Mouse (Mus musculus) forebrain, embryonic 16.5 days (tissue): Measurements from ENCODE around the gene Map3k5. TPM values are rescaled to one million over a fixed set of nuclear protein-coding genes. Genes with fewer than 3 reads are reported as not detected.

Source experiments
- ATAC-seq: fragments of 200-750 bp; cut with Nextera tagmentation; 2 replicates; pipeline ENCODE4 v1.8.0; 2017; ENCODE audit warnings: mild to moderate bottlenecking, moderate library complexity
- H3K27ac ChIP-seq: fragments of 300-500 bp; sonication (generic); 2 replicates; pipeline ENCODE4 v1.5.1; 2014; ENCODE audit warnings: low read length, control low read depth
- H3K27me3 ChIP-seq: fragments of 300-500 bp; sonication (generic); replicated peaks from 2 replicates; pipeline ENCODE4 v1.6.1; 2014; ENCODE audit warnings: low read length; ENCODE audit not compliant: control insufficient read depth, insufficient read depth
- H3K36me3 ChIP-seq: fragments of 300-500 bp; sonication (generic); 2 replicates; pipeline ENCODE4 v1.6.1; 2014; ENCODE audit not compliant: control insufficient read depth, insufficient read depth
- H3K4me1 ChIP-seq: fragments of 300-500 bp; sonication (generic); replicated peaks from 2 replicates; pipeline ENCODE4 v1.6.1; 2014; ENCODE audit warnings: low read length; ENCODE audit not compliant: control insufficient read depth, insufficient read depth
- H3K4me2 ChIP-seq: fragments of 300-500 bp; sonication (generic); 2 replicates; pipeline ENCODE4 v1.6.1; 2014; ENCODE audit warnings: mild to moderate bottlenecking, low read length, control low read depth
- H3K4me3 ChIP-seq: fragments of 300-500 bp; sonication (generic); replicated peaks from 2 replicates; pipeline ENCODE4 v1.5.1; 2014; ENCODE audit warnings: mild to moderate bottlenecking, low read length, control low read depth
- H3K9ac ChIP-seq: fragments of 300-500 bp; sonication (generic); replicated peaks from 2 replicates; pipeline ENCODE4 v1.6.1; 2014; ENCODE audit warnings: low read depth, low read length, control low read depth
- H3K9me3 ChIP-seq: fragments of 300-500 bp; sonication (generic); 2 replicates; pipeline ENCODE4 v1.6.1; 2016; ENCODE audit warnings: low read length; ENCODE audit not compliant: control insufficient read depth
- WGBS: fragments of 180-500 bp; shearing (Covaris S2); extraction: QIAGEN DNeasy Blood & Tissue Kit; methylation state at CpG from one replicate; pipeline ENCODE4 v1.1.7; 2014; 5-methylcytosine and 5-hydroxymethylcytosine counted together
- polyA plus RNA-seq: library from polyadenylated mRNA; unstranded; fragments of >200 nt; fragmentation: Nextera tagmentation; extraction: Ambion mirVana; gene quantifications from 2 replicates; pipeline ENCODE4 v1.2.1, GENCODE M21; 2015

Map3k5 gene
- 0.80 and 0.84 TPM in 2 replicates for polyA plus RNA-seq

DNA sequence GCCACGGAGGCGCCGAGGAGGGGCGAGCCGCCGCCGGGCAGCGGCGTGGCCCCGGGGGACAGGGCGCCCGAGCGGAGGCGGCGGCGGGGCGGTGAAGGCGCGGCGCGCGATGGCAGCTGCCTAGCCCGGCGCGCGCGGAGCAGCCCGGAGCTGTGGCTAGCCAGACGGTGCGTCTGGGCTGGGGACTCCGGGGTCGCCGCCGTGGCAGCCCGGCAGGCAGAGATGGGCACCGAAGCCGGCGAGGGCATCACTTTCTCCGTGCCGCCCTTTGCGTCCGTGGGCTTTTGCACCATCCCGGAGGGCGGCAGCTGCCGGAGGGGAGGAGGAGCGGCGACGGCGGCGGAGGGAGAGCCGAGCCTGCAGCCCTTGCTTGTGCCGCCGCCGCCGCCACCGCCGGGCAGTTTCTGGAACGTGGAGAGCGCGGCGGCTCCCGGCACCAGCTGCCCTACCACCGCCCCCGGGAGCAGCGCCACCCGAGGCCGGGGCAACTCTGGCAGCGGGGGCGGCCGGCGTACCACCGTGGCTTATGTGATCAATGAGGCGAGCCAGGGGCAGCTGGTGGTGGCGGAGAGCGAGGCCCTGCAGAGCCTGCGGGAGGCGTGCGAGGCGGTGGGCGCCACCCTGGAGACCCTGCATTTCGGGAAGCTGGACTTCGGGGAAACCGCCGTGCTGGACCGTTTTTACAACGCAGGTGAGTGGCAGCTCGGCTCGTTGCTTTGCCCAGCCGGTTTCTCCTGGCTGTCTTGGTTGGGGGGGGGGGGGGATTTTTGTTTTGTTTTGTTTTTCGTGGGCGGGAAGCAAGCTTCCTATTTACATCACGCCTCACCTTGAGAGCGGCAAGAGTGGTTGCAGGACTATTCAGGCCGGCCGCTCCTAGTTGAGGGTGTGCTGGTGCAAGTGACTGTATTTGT is at the start of gene Map3k5:
TSS of gene Map3k5 (plus strand) at position 89 of the 911 bp plus-strand sequence.
- WGBS, result under 1% methylated on average over 86 of the region's 95 CpGs
- peaks cover 13% of the 10 kb centered on the region for H3K4me1 ChIP-seq
- peak within 1 kb of the TSS; percentile 68 for H3K4me3 ChIP-seq
- ATAC-seq, result peak; percentile 84
- peak within 1 kb of the TSS; percentile 72 for H3K9ac ChIP-seq
- no peaks in the 10 kb centered on the region for H3K9me3 ChIP-seq
- H3K4me2 ChIP-seq, result peak within 1 kb of the TSS; percentile 96
- no peak within 1 kb of the TSS for H3K27ac ChIP-seq
- peaks cover 8% of the 10 kb centered on the region; the same call in 1 of the 2 replicates for H3K27me3 ChIP-seq
- no peaks in the 10 kb centered on the region for H3K36me3 ChIP-seq

GRCm38 (mm10) chr10:19886249-19886648 is 48.0 kb upstream of the Map3k5 start:
- H3K36me3 ChIP-seq, result no peaks in the 10 kb centered on the region

GRCm38 (mm10) chr10:19889908-19890307 is 44.4 kb upstream of the Map3k5 start:
- Histone ChIP-seq H3K9me3 (no peaks in the 10 kb centered on the region), H3K4me1 (no peaks in the 10 kb centered on the region), H3K4me3 (no peak overlapping the region), H3K36me3 (no peaks in the 10 kb centered on the region), H3K27ac (no peak overlapping the region), H3K4me2 (no peak overlapping the region), H3K9ac (no peak overlapping the region), H3K27me3 (no peaks in the 10 kb centered on the region)
- 77% methylated on average over 3 of the region's 3 CpGs for WGBS
- ATAC-seq, result no peak

More at GRCm38 (mm10) chr10:19886249-19886648, 48.0 kb upstream of the Map3k5 start:
- ATAC-seq, result no peak
- Histone ChIP-seq H3K4me3 (no peak overlapping the region), H3K4me2 (no peak overlapping the region), H3K27ac (no peak overlapping the region), H3K9ac (no peak overlapping the region), H3K27me3 (no peaks in the 10 kb centered on the region), H3K9me3 (no peaks in the 10 kb centered on the region), H3K4me1 (no peaks in the 10 kb centered on the region)
- WGBS, result 93% methylated on average over 3 of the region's 3 CpGs

DNA sequence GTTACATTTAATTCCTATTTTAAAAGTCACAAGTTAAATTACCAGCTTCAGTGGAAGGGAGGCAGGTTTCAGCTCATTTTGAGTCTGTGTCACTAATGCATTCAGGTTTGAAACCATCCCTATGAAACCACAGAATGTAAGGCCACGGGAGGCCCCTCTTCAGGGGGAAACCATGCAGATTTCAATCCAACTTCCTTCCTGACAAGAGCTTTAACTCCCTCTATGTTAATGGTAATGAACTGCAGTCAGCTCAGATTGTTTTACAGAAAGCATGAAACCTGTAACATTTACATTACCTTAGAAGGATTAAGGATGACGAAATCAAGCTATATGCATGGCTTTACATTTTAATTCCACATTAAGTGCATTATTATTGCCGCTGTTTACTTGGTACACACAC is 42.6 kb upstream of the Map3k5 start:
- H3K4me3 ChIP-seq, result no peak overlapping the region
- no peaks in the 10 kb centered on the region for H3K27me3 ChIP-seq
- no peaks in the 10 kb centered on the region for H3K36me3 ChIP-seq
- H3K27ac ChIP-seq, result no peak overlapping the region
- H3K9ac ChIP-seq, result no peak overlapping the region
- no peaks in the 10 kb centered on the region for H3K9me3 ChIP-seq
- 46% methylated on average over 3 of the region's 3 CpGs for whole genome bisulfite sequencing
- H3K4me1 ChIP-seq, result no peaks in the 10 kb centered on the region
- H3K4me2 ChIP-seq, result no peak overlapping the region
- no peak for ATAC-seq

GRCm38 (mm10) chr10:19893146-19893545 is 41.1 kb upstream of the Map3k5 start:
- H3K9ac ChIP-seq, result no peak overlapping the region
- no peak for ATAC-seq
- WGBS, result 59% methylated on average over 6 of the region's 6 CpGs

DNA sequence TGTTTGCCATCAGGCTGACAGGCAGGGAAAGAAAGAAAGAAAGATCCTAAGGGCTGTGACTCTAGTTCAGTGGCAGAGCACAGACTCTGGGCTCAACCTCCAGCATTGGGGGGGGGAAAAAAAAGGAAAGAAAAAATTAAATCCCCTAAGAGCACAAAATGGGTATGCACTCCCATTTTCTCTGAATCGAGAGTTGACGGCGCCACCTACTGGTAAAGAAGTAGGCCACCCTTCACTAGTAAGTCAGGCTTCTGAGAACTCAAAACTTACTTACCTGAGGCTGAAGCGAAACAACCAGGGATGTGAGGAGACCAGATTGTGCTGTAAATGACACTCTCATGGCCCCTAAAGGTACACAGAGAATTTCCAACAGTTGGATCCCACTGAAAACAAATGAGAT is 40.3 kb upstream of the Map3k5 start:
- H3K36me3 ChIP-seq, result no peaks in the 10 kb centered on the region
- peak; percentile 63 for ATAC-seq
- no peak overlapping the region for H3K9ac ChIP-seq
- no peaks in the 10 kb centered on the region for H3K27me3 ChIP-seq
- H3K4me2 ChIP-seq, result no peak overlapping the region
- no peaks in the 10 kb centered on the region for H3K4me1 ChIP-seq
- 16% methylated on average over 4 of the region's 4 CpGs for WGBS
- H3K4me3 ChIP-seq, result no peak overlapping the region
- no peaks in the 10 kb centered on the region for H3K9me3 ChIP-seq
- H3K27ac ChIP-seq, result no peak overlapping the region

More at GRCm38 (mm10) chr10:19893146-19893545, 41.1 kb upstream of the Map3k5 start:
- Histone ChIP-seq H3K27ac (no peak overlapping the region), H3K4me3 (no peak overlapping the region), H3K9me3 (no peaks in the 10 kb centered on the region), H3K4me1 (no peaks in the 10 kb centered on the region), H3K36me3 (no peaks in the 10 kb centered on the region), H3K4me2 (no peak overlapping the region), H3K27me3 (no peaks in the 10 kb centered on the region)

DNA sequence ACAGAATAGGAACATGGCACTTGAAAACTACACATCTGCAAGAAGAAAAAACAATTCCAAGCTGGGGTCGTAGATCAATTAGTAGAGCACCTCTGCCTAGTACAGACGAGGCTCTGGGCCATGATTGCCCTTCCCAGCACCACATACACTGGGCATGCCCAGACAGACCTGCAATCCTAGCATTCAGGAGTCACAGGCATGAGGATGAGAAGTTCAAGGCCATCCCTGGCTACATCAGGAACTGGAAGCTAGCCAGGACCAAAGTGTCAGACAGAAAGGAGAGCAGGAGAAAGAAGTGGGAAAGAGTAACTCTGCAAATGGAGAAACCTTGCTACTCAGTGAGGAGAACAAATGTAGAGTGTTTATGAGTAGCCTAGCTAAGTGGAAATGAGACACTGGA is 34.1 kb upstream of the Map3k5 start:
- no peak overlapping the region for H3K4me2 ChIP-seq
- H3K4me3 ChIP-seq, result no peak overlapping the region
- WGBS, result 85% methylated on average over 2 of the region's 2 CpGs
- H3K36me3 ChIP-seq, result no peaks in the 10 kb centered on the region
- no peak for ATAC-seq
- no peaks in the 10 kb centered on the region for H3K4me1 ChIP-seq
- no peaks in the 10 kb centered on the region for H3K27me3 ChIP-seq
- H3K27ac ChIP-seq, result no peak overlapping the region
- no peak overlapping the region for H3K9ac ChIP-seq
- H3K9me3 ChIP-seq, result no peaks in the 10 kb centered on the region

- no peaks in the 10 kb centered on the region for H3K9me3 ChIP-seq
- ATAC-seq, result no peak
- no peak overlapping the region for H3K4me3 ChIP-seq
- no peaks in the 10 kb centered on the region for H3K36me3 ChIP-seq
- no peaks in the 10 kb centered on the region for H3K4me1 ChIP-seq
- WGBS, result 73% methylated on average over 7 of the region's 7 CpGs
- H3K4me2 ChIP-seq, result no peak overlapping the region
- no peaks in the 10 kb centered on the region for H3K27me3 ChIP-seq
- no peak overlapping the region for H3K27ac ChIP-seq
- no peak overlapping the region for H3K9ac ChIP-seq
Observed at GRCm38 (mm10) chr10:19901992-19902391, 32.3 kb upstream of the Map3k5 start.

- WGBS, result 85% methylated on average over 13 of the region's 13 CpGs
- H3K9me3 ChIP-seq, result no peaks in the 10 kb centered on the region
- H3K27ac ChIP-seq, result no peak overlapping the region
- H3K9ac ChIP-seq, result no peak overlapping the region
- no peak overlapping the region for H3K4me3 ChIP-seq
- H3K4me1 ChIP-seq, result no peaks in the 10 kb centered on the region
- H3K36me3 ChIP-seq, result no peaks in the 10 kb centered on the region
- ATAC-seq, result no peak
- H3K27me3 ChIP-seq, result no peaks in the 10 kb centered on the region
- no peak overlapping the region for H3K4me2 ChIP-seq
Observed at GRCm38 (mm10) chr10:19904077-19904820, 30.0 kb upstream of the Map3k5 start.
